Mouse (Mus musculus): ENCODE data around the gene Dcun1d4.

Dcun1d4 gene

GRCm38 (mm10) chr5:73587119-73587518 lies 106.3 kb downstream of the Dcun1d4 start:
- DNase-seq (ENCODE audit: low read depth, low spot score), result no peak

GRCm38 (mm10) chr5:73598943-73599695 lies 118.3 kb downstream of the Dcun1d4 start:
- no peak for DNase-seq (ENCODE audit: low read depth, low spot score)

- no peak for DNase-seq (ENCODE audit: low read depth, low spot score)
Observed at GRCm38 (mm10) chr5:73599991-73600390, 119.2 kb downstream of the Dcun1d4 start.

GRCm38 (mm10) chr5:73601361-73601763 lies 120.6 kb downstream of the Dcun1d4 start:
- no peak for DNase-seq (ENCODE audit: low read depth, low spot score)

- no peak for DNase-seq (ENCODE audit: low read depth, low spot score)
Observed at GRCm38 (mm10) chr5:73602865-73603264, 122.1 kb downstream of the Dcun1d4 start.

GRCm38 (mm10) chr5:73604542-73604941 lies 123.7 kb downstream of the Dcun1d4 start:
- no peak for DNase-seq (ENCODE audit: low read depth, low spot score)

- DNase-seq (ENCODE audit: low read depth, low spot score), result peak; percentile 79
Observed at GRCm38 (mm10) chr5:73604964-73605363, 124.2 kb downstream of the Dcun1d4 start.
